Mouse (Mus musculus): ENCODE data around the gene Nop16.

Nop16 gene

DNA sequence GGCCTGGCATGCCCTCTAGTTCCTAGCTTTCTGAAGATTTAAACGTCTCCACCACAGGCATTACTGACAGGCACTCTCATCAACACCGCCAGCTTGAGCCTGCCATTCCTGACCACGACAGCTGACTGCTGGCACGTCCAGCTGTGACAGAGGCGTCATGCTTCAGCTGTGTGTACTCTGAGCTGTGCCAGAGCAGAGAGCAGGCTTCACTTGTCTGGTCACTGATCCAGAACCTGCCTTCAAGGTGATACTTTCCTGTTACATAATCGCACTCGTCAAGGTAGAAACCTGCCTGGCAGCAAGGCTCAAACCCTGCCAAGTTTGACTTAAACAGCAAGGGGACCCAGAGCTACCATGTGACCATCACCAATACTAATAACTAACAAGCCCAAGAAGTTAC, 27.3 kb downstream of the Nop16 start:
- no peak for TF ChIP-seq CTCF (conservative IDR thresholded peaks at IDR 0.05; ENCODE audit: low read length)
- no peak for TF ChIP-seq NANOG (IDR thresholded peaks at IDR 0.05; ENCODE audit: borderline replicate concordance, low read length)
- no peak for TF ChIP-seq POU5F1 (IDR thresholded peaks at IDR 0.05; ENCODE audit: borderline replicate concordance, low read length)
- Histone ChIP-seq H3K4me1 (replicated peaks; ENCODE audit: low read depth, low read length) (peaks cover 63% of the 10 kb centered on the region), H3K4me3 (replicated peaks; ENCODE audit: low read length) (no peak overlapping the region), H3K9me3 (ENCODE audit: low read length) (no peaks in the 10 kb centered on the region), H3K27me3 (ENCODE audit: insufficient read depth, low read length) (no peaks in the 10 kb centered on the region), H3K36me3 (ENCODE audit: insufficient read depth, low read length) (peaks cover 63% of the 10 kb centered on the region)

DNA sequence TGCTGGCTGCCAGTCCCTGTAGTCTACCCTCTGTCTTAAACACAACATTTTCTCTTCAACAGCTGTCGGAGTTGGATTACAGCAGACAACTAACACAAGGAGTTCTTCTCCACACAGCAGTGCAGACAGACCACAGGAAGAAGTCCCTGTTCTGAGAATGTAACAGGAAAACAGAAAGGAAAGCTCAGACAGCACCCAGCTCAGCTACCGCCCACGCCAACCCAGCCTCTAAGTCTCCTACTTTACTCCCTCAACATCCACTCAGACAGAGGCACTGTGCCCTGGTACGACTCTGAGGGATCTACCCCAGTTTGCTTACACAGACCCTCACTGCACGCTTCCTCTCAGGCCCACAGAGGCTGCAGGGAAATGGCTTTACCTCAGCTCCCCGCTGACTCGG, 29.3 kb downstream of the Nop16 start:
- Histone ChIP-seq H3K4me1 (replicated peaks; ENCODE audit: low read depth, low read length) (peaks cover 50% of the 10 kb centered on the region), H3K9me3 (ENCODE audit: low read length) (no peaks in the 10 kb centered on the region)

DNA sequence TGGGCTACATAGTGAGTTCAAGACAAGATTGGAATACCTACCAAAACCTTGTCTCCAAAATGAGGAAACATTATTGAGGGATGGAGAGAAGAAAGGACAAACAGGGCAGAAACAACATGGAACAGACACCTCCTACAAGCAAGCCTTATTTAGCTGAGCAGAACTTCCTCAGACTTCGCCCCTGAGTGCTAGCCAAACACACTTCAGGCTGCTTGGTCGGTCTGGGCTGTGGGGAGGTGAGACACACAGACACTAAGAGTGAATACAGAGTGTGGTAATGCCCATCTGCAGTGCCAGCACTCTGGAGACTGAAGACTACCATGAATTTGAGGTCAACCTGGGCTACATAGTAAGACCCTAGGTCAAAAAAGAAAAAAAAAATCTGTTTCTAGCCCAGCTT, 30.2 kb downstream of the Nop16 start:
- TF ChIP-seq NANOG (IDR thresholded peaks at IDR 0.05; ENCODE audit: borderline replicate concordance, low read length) (no peak), CTCF (conservative IDR thresholded peaks at IDR 0.05; ENCODE audit: low read length) (no peak), POU5F1 (IDR thresholded peaks at IDR 0.05; ENCODE audit: borderline replicate concordance, low read length) (no peak)
- Histone ChIP-seq H3K36me3 (ENCODE audit: insufficient read depth, low read length) (peaks cover 91% of the 10 kb centered on the region), H3K4me3 (replicated peaks; ENCODE audit: low read length) (no peak overlapping the region), H3K9me3 (ENCODE audit: low read length) (no peaks in the 10 kb centered on the region), H3K27me3 (ENCODE audit: insufficient read depth, low read length) (no peaks in the 10 kb centered on the region), H3K4me1 (replicated peaks; ENCODE audit: low read depth, low read length) (peaks cover 47% of the 10 kb centered on the region)

More for the DNA sequence above, 29.3 kb downstream of the Nop16 start:
- H3K27me3 ChIP-seq (ENCODE audit: insufficient read depth, low read length), result no peaks in the 10 kb centered on the region
- peaks cover 82% of the 10 kb centered on the region for H3K36me3 ChIP-seq (ENCODE audit: insufficient read depth, low read length)
- TF ChIP-seq NANOG (IDR thresholded peaks at IDR 0.05; ENCODE audit: borderline replicate concordance, low read length), result no peak
- TF ChIP-seq POU5F1 (IDR thresholded peaks at IDR 0.05; ENCODE audit: borderline replicate concordance, low read length), result no peak
- H3K4me3 ChIP-seq (replicated peaks; ENCODE audit: low read length), result no peak overlapping the region

DNA sequence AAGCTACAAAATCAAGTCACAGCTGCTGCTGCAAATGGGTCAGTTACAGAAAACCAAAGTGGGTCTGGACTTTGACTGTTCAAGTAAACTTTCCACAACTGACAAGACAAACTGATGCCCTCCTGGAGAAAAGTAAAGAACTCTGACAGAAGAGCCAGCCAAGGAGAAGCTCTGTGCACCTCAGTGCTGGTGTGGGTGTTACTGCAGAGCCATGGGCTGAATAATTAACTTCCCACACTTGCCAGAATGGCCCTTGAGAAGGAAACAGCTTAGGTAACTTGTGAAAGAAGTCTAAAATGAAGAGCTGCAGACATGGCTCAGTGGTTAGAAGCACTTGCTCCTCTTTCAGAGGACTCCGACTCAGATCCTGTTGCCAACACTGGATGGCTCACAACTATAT, 32.2 kb downstream of the Nop16 start:
- Histone ChIP-seq H3K9me3 (ENCODE audit: low read length) (no peaks in the 10 kb centered on the region), H3K36me3 (ENCODE audit: insufficient read depth, low read length) (peaks cover 99% of the 10 kb centered on the region), H3K4me1 (replicated peaks; ENCODE audit: low read depth, low read length) (peaks cover 29% of the 10 kb centered on the region), H3K27me3 (ENCODE audit: insufficient read depth, low read length) (no peaks in the 10 kb centered on the region), H3K4me3 (replicated peaks; ENCODE audit: low read length) (no peak overlapping the region)
- TF ChIP-seq POU5F1 (IDR thresholded peaks at IDR 0.05; ENCODE audit: borderline replicate concordance, low read length) (no peak), CTCF (conservative IDR thresholded peaks at IDR 0.05; ENCODE audit: low read length) (no peak), NANOG (IDR thresholded peaks at IDR 0.05; ENCODE audit: borderline replicate concordance, low read length) (no peak)

DNA sequence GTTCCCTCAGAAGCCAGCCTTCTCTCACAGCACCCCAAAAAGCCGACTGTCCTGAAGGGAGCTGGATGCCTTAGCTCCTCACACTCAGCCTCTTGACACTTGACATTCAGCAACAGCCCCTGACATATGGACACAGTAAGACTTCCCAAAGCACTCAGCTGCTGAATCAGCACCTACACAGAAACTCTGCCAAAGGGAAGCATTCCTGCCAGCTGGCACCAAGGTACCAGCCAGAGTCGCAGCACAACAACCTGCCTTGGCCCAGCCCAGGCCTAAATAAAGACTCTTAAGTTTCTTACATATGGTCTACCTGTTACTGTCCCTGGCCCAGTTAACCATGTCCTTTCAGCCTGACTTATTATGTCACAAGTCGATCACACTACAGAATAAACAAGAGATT, 33.1 kb downstream of the Nop16 start:
- TF ChIP-seq POU5F1 (IDR thresholded peaks at IDR 0.05; ENCODE audit: borderline replicate concordance, low read length), result no peak
- no peak for TF ChIP-seq CTCF (conservative IDR thresholded peaks at IDR 0.05; ENCODE audit: low read length)
- no peak for TF ChIP-seq NANOG (IDR thresholded peaks at IDR 0.05; ENCODE audit: borderline replicate concordance, low read length)
- Histone ChIP-seq H3K4me1 (replicated peaks; ENCODE audit: low read depth, low read length) (peaks cover 21% of the 10 kb centered on the region), H3K36me3 (ENCODE audit: insufficient read depth, low read length) (peaks cover 99% of the 10 kb centered on the region), H3K4me3 (replicated peaks; ENCODE audit: low read length) (no peak overlapping the region), H3K9me3 (ENCODE audit: low read length) (no peaks in the 10 kb centered on the region), H3K27me3 (ENCODE audit: insufficient read depth, low read length) (no peaks in the 10 kb centered on the region)

DNA sequence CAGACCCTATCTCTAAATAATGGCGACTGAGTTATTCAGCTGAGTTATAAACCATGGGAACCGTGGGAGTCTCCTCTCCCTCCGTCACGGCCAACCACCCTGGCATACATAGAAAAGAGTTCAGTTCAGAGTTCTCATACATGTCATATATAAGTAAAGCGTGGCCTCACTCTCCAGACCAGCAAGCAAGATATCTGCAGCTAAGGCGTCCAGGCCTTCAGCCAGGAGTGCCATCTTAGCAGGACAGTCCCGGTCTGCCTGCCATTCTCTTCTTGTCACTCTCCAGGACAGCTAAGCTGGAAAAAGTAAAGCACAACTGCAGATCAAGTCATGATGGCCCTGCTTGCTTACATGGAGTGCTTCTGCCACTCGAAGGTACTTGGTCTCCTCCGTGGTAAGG, 33.7 kb downstream of the Nop16 start:
- TF ChIP-seq CTCF (conservative IDR thresholded peaks at IDR 0.05; ENCODE audit: low read length) (no peak), NANOG (IDR thresholded peaks at IDR 0.05; ENCODE audit: borderline replicate concordance, low read length) (no peak), POU5F1 (IDR thresholded peaks at IDR 0.05; ENCODE audit: borderline replicate concordance, low read length) (no peak)
- Histone ChIP-seq H3K4me1 (replicated peaks; ENCODE audit: low read depth, low read length) (peaks cover 17% of the 10 kb centered on the region), H3K36me3 (ENCODE audit: insufficient read depth, low read length) (peaks cover 99% of the 10 kb centered on the region)

DNA sequence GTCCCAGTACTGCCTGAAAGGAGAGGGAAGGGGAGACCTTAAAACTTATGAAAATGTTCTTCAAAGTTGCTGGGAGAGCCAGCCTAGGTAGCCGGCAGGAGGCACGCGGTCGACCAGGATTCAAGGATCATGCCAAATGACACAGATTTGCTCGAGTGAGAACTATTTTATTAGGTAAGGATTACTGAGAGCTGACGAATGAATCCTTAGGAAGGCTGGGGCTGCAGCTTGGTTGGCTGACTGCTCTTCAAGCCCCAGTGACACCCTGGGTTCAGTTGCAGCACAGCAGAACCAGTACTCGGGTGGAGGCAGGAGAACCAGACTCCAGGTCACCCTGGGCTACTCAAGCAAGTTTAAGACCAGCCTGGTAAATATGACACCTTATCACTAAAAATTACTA, 41.9 kb downstream of the Nop16 start:
- H3K36me3 ChIP-seq (ENCODE audit: insufficient read depth, low read length), result peaks cover 71% of the 10 kb centered on the region
- TF ChIP-seq CTCF (conservative IDR thresholded peaks at IDR 0.05; ENCODE audit: low read length), result no peak
- H3K27me3 ChIP-seq (ENCODE audit: insufficient read depth, low read length), result no peaks in the 10 kb centered on the region
- H3K4me1 ChIP-seq (replicated peaks; ENCODE audit: low read depth, low read length), result peaks cover 12% of the 10 kb centered on the region
- no peaks in the 10 kb centered on the region for H3K9me3 ChIP-seq (ENCODE audit: low read length)
- no peak overlapping the region for H3K4me3 ChIP-seq (replicated peaks; ENCODE audit: low read length)

More for the DNA sequence above, 33.7 kb downstream of the Nop16 start:
- no peaks in the 10 kb centered on the region for H3K27me3 ChIP-seq (ENCODE audit: insufficient read depth, low read length)
- no peaks in the 10 kb centered on the region for H3K9me3 ChIP-seq (ENCODE audit: low read length)
- H3K4me3 ChIP-seq (replicated peaks; ENCODE audit: low read length), result no peak overlapping the region
